Mouse (Mus musculus) forebrain, embryonic 14.5 days (tissue): ENCODE data around the gene Hsd17b14. TPM values are rescaled to one million over a fixed set of nuclear protein-coding genes. Genes with fewer than 3 reads are reported as not detected.

Source experiments
- ATAC-seq: fragments of 200-750 bp; cut with Nextera tagmentation; 2 replicates; pipeline ENCODE4 v1.8.0; 2017; ENCODE audit warnings: mild to moderate bottlenecking, moderate library complexity
- DNase-seq: peaks from one replicate; pipeline ENCODE4 v3.0.0-alpha.2; 2015; ENCODE audit warnings: low spot score
- H3K27ac ChIP-seq: fragments of 300-500 bp; sonication (generic); 2 replicates; pipeline ENCODE4 v1.5.1; 2014; ENCODE audit warnings: low read depth, mild to moderate bottlenecking, control low read depth, low read length, moderate library complexity
- H3K27me3 ChIP-seq: fragments of 300-500 bp; sonication (generic); replicated peaks from 2 replicates; pipeline ENCODE4 v1.6.1; 2014; ENCODE audit warnings: low read length, control low read depth, mixed read lengths; ENCODE audit not compliant: control insufficient read depth, insufficient read depth
- H3K36me3 ChIP-seq: fragments of 300-500 bp; sonication (generic); 2 replicates; pipeline ENCODE4 v1.6.1; 2014; ENCODE audit warnings: low read length, control low read depth; ENCODE audit not compliant: control insufficient read depth, insufficient read depth
- H3K4me1 ChIP-seq: fragments of 300-500 bp; sonication (generic); 2 replicates; pipeline ENCODE4 v1.6.1; 2014; ENCODE audit warnings: antibody characterized with exemption, low read length, control low read depth; ENCODE audit not compliant: control insufficient read depth, insufficient read depth
- H3K4me2 ChIP-seq: fragments of 300-500 bp; sonication (generic); 2 replicates; pipeline ENCODE4 v1.6.1; 2014; ENCODE audit warnings: mild to moderate bottlenecking, control low read depth, low read length
- H3K4me3 ChIP-seq: fragments of 300-500 bp; sonication (generic); 2 replicates; pipeline ENCODE4 v1.5.1; 2014; ENCODE audit warnings: low read depth, low read length, control low read depth
- H3K9ac ChIP-seq: fragments of 300-500 bp; sonication (generic); 2 replicates; pipeline ENCODE4 v1.6.1; 2014; ENCODE audit warnings: mild to moderate bottlenecking, low read length, control low read depth, moderate library complexity
- H3K9me3 ChIP-seq: fragments of 300-500 bp; sonication (generic); replicated peaks from 2 replicates; pipeline ENCODE4 v1.6.1; 2016; ENCODE audit warnings: low read length, control low read depth, mixed read lengths; ENCODE audit not compliant: control insufficient read depth
- WGBS: fragments of 180-500 bp; shearing (Covaris S2); extraction: QIAGEN DNeasy Blood & Tissue Kit; methylation state at CpG from one replicate; pipeline ENCODE4 v1.1.7; 2014; 5-methylcytosine and 5-hydroxymethylcytosine counted together
- polyA plus RNA-seq: library from polyadenylated mRNA; unstranded; fragments of >200 nt; fragmentation: Nextera tagmentation; extraction: Ambion mirVana; gene quantifications from 2 replicates; pipeline ENCODE4 v1.2.1, GENCODE M21; 2014

The Hsd17b14 gene
- polyA plus RNA-seq, 1 experiment from 2014 or later: 0.17 TPM

DNA sequence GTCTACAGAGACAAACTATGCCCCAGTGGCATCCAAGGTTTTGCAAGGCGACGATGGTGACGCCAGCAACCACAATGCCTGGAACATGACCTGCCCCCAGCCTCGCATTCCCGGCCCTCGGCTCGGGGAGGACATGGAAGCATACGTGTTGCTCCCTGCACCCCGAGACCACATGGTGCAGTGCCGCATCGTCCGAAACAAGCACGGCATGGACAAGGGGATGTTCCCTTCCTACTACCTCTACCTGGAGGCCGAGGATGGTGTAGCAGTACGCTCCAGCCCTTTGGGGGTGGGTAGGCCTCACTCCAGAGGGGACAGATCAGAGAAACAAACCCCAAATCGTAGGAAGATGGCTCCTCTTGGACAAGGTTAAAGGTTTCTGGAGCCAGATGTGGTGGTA lies 36.1 kb upstream of the Hsd17b14 start:
- no peaks in the 10 kb centered on the region for H3K27me3 ChIP-seq
- H3K4me3 ChIP-seq: no peak overlapping the region
- H3K4me1 ChIP-seq: no peaks in the 10 kb centered on the region
- H3K4me2 ChIP-seq: no peak overlapping the region
- no peak for ATAC-seq
- no peaks in the 10 kb centered on the region for H3K36me3 ChIP-seq
- no peaks in the 10 kb centered on the region for H3K9me3 ChIP-seq
- H3K27ac ChIP-seq: no peak overlapping the region
- 91% methylated on average over 16 of the region's 16 CpGs for WGBS
- no peak overlapping the region for H3K9ac ChIP-seq
- no peak for DNase-seq

DNA sequence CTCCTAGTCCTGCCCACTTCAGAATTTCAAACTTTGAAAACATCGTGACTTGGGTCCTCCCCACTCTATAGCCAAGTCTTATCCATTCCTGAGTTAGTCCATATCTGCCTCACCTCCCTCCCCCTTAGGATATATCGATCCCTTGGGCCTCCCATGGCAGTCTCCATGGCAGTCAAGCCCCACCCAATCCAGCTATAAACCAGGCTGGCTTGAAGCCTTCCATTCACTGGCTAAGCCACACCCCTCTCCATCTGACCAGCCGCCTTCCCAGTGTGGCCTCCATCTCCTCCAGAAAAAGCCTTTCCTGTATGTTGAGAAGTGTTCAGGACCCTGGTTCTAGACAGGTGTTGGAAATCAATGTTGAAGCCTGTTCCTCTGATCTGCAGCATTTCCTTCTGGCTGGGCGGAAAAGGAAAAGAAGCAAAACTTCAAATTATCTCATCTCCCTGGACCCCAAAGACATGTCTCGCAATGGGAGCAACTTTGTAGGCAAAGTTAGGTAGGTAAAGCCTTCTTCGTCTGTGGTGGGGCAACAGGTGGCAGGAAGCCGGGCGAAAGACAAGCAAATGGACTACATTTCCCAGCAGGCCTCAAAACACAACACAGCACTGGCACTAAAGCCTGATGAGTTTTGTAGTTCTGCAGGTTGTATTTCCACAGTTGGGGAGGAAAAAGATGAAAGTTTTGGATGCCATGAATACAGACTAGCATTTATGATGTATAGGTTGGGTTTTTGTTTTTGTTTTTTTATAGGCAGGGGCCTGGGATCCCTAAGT lies 35.2 kb upstream of the Hsd17b14 start:
- H3K27ac ChIP-seq: no peak overlapping the region
- DNase-seq: no peak
- no peaks in the 10 kb centered on the region for H3K27me3 ChIP-seq
- no peak for ATAC-seq
- no peak overlapping the region for H3K4me2 ChIP-seq
- H3K9ac ChIP-seq: no peak overlapping the region
- WGBS: 79% methylated on average over 8 of the region's 8 CpGs
- no peaks in the 10 kb centered on the region for H3K36me3 ChIP-seq
- H3K4me3 ChIP-seq: no peak overlapping the region
- no peaks in the 10 kb centered on the region for H3K4me1 ChIP-seq
- no peaks in the 10 kb centered on the region for H3K9me3 ChIP-seq

DNA sequence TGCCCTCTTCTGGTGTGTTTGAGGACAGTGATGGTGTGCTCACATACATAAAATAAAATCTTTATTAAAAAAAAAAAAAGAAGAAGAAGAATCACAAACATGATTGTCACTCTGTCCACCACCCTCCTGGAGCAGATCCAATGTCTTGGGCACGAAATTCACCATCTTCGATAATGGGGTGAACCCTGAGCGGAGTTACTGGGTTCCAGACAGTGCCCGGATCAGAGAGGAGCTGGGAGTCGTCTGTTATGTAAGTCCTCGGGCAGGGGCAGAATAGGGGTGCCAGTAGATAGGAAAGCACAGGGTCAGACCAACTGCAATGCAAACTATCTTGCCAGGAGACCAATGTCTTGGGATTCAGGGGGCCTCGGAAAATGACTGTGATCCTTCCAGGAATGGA lies 34.1 kb upstream of the Hsd17b14 start:
- Histone ChIP-seq H3K4me2 (no peak overlapping the region), H3K9me3 (no peaks in the 10 kb centered on the region), H3K4me3 (no peak overlapping the region), H3K27ac (no peak overlapping the region), H3K4me1 (peaks cover 6% of the 10 kb centered on the region), H3K9ac (no peak overlapping the region), H3K36me3 (no peaks in the 10 kb centered on the region), H3K27me3 (no peaks in the 10 kb centered on the region)
- no peak for ATAC-seq
- 95% methylated on average over 7 of the region's 7 CpGs for WGBS
- no peak for DNase-seq

DNA sequence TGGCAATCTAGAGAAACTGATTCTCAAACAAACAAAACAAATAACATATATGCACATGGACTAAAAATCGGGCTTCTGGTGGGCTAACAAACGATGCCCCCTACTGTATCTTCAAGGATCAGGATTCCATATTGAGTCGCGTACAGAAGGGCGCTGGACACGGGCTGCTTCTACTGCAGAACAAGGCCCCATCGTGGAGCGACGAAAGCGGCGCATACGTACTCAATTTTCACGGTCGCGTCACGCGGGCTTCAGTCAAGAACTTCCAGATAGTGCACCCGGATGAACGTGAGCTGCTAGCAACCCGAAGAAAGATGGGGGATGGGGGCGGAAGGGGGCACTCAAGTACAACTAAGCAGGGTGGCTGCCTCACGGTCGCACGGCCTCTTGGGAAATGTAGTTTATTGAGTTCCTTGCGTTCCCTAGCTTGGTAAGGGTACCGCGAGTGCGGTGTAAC lies 32.9 kb upstream of the Hsd17b14 start:
- Histone ChIP-seq H3K9ac (peak overlapping the region; percentile 66), H3K4me3 (peak overlapping the region; percentile 43), H3K4me2 (peak overlapping the region; percentile 49), H3K4me1 (peaks cover 6% of the 10 kb centered on the region), H3K27ac (peak overlapping the region; percentile 77), H3K9me3 (no peaks in the 10 kb centered on the region), H3K27me3 (no peaks in the 10 kb centered on the region), H3K36me3 (no peaks in the 10 kb centered on the region)
- peak; percentile 98 for DNase-seq
- WGBS: under 1% methylated on average over 28 of the region's 28 CpGs
- peak; percentile 88 for ATAC-seq

DNA sequence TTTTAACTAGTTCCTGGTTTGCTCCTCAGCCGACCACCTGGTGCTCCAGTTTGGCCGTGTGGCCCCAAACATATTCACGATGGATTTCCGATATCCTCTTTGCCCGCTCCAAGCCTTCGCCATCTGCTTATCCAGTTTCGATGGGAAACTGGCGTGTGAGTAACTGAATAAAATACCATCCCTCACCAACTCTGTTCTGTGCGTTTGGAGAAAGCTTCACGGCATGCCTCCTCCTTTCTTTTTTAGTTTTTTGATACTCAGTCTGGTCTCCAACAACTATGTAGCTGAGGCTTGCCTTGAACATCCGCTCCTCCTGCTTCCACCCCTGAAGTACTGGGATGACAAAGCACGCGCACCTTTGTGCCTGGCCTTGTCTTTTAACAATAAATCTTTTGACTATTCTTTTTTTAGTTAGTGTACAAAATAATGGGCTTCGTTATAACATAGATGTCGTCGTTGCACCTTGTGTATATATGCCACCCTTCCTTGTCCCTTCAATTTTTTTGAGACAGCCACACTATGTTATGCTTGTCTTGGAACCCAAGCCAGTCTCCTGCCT lies 32.4 kb upstream of the Hsd17b14 start:
- ATAC-seq: no peak
- Histone ChIP-seq H3K36me3 (no peaks in the 10 kb centered on the region), H3K4me2 (peak overlapping the region; percentile 49), H3K9me3 (no peaks in the 10 kb centered on the region), H3K27ac (no peak overlapping the region), H3K4me3 (peak overlapping the region; percentile 43), H3K27me3 (no peaks in the 10 kb centered on the region), H3K9ac (peak overlapping the region; percentile 66), H3K4me1 (peaks cover 6% of the 10 kb centered on the region)
- DNase-seq: no peak
- 54% methylated on average over 16 of the region's 16 CpGs for WGBS

DNA sequence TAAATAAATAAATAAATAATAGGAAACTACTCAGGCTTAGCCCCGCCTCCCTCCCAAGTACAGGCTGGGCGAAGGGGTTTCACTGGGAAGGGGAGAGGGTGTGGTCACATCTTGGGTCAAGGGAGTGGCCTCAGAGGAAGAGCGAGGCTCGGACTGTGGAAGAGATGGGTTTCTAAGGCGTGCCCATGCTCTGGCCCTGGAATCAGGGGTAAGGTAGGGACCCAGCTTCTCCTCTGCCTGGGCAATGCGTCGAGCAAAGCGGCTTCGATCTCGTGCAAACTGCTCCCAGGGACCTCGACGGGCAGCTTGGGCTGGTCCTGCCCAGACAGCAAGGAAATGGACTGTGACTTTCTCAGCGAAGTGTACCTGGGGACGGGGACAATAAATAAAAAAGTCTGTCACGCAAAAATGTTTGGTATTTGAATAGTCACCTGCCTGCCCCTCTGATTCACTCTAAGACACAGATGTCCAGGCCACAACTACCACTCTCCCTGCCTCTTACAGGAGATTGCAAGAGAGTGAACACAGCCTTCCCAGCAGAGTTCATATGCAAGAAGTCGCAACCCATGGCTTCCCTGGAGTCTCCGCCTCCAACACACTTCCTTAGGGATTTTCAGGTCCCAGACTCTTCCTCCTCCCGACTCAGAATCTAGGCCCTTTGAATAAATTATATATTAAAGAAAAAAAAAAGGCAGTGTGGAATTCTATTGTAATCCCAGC lies 31.6 kb upstream of the Hsd17b14 start:
- Histone ChIP-seq H3K36me3 (no peaks in the 10 kb centered on the region), H3K4me3 (no peak overlapping the region), H3K27ac (no peak overlapping the region), H3K9ac (no peak overlapping the region), H3K4me1 (peaks cover 6% of the 10 kb centered on the region), H3K9me3 (no peaks in the 10 kb centered on the region), H3K4me2 (no peak overlapping the region), H3K27me3 (no peaks in the 10 kb centered on the region)
- no peak for ATAC-seq
- no peak for DNase-seq
- 77% methylated on average over 18 of the region's 18 CpGs for WGBS

DNA sequence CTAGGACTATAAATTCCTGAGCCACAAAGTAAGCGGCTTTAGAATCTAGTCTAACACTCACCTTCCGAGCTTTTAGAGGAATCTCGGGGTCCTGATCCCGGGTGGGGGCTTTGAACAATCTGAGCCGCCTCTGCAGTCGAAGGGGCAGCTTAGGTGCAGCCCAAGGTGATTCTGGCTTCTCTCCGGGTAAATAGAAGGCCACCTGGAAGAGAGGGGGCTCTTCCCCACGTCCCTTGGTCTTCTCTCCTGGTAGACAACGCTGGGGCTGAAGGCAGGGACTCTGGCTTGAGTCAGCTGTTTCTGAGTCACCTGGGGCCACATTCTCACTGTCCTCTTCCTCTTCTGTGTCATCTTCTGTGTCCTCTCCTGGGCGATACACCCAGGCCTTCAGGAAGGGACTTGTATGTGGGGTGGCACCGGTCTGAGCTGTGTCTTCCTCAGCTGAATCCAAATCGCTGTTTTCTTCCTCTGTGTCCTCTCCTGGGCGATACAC lies 31.0 kb upstream of the Hsd17b14 start:
- ATAC-seq: no peak
- no peaks in the 10 kb centered on the region for H3K36me3 ChIP-seq

DNA sequence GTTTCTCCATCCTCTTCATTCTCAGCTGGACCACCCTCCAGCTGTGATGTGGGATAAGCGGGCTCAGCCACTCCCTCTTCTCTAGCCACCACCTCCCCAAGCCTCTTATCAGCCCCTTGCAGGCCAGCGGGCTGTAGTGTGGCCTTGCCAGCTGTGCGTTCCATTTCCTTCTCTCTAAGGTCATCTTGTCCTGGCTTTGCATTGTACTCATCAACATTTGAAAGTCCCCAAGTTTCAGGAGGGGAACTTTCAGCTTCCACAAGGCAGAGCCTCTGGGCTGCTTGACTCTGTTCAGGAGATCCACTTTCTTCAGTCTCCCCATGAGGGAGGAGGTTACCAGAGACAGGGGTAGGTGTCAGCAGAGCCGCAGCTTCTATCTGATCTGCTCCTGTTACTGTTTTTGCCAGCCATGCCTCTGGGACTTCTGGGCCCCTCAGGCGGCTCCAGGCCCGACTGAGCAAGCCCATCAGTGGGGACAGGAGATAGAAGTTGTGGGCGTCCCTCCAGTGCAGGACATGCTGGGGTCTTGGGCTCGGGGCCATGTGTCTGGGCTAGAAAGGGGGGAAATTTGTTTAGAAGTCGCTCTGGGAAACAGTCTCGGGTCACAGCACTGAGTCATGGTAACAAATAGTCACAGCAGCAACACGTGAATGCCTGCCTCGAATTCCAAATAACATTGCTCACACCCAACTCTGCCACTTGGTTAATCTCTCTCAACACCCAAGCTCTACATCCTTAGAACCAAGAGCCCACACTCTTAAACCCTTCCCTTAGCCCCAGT lies 29.7 kb upstream of the Hsd17b14 start:
- Histone ChIP-seq H3K36me3 (no peaks in the 10 kb centered on the region), H3K9me3 (no peaks in the 10 kb centered on the region), H3K9ac (peak overlapping the region; percentile 82), H3K4me2 (peak overlapping the region; percentile 95), H3K27me3 (no peaks in the 10 kb centered on the region), H3K4me3 (peak overlapping the region; percentile 67), H3K4me1 (peaks cover 6% of the 10 kb centered on the region), H3K27ac (no peak overlapping the region)
- ATAC-seq (0 out of 2 replicates have a peak, but pooled peaks have one; percentile 2), DNase-seq (no peak)
- WGBS: 37% methylated on average over 12 of the region's 12 CpGs

More for the DNA sequence above, 31.0 kb upstream of the Hsd17b14 start:
- Histone ChIP-seq H3K27ac (no peak overlapping the region), H3K9me3 (no peaks in the 10 kb centered on the region), H3K4me1 (peaks cover 6% of the 10 kb centered on the region), H3K27me3 (no peaks in the 10 kb centered on the region), H3K4me3 (no peak overlapping the region), H3K4me2 (no peak overlapping the region), H3K9ac (no peak overlapping the region)
- 90% methylated on average over 12 of the region's 13 CpGs for WGBS
- no peak for DNase-seq
